Mouse (Mus musculus) cerebellum, postnatal 4 days (tissue): ENCODE measurements at regions not wholly inside any gene's neighbourhood (a gene's known extent, or its start where the extent isn't known, plus 50 kb on each side); places are given as distances from the start of the nearest gene placed in this dataset.

Experiments used
- DNase-seq, 2 experiments: peaks; one replicate each; pipeline ENCODE4 v3.0.0; 2022; ENCODE audit warnings: low spot score in 2 of 2, mixed read lengths in 1 of 2

DNA sequence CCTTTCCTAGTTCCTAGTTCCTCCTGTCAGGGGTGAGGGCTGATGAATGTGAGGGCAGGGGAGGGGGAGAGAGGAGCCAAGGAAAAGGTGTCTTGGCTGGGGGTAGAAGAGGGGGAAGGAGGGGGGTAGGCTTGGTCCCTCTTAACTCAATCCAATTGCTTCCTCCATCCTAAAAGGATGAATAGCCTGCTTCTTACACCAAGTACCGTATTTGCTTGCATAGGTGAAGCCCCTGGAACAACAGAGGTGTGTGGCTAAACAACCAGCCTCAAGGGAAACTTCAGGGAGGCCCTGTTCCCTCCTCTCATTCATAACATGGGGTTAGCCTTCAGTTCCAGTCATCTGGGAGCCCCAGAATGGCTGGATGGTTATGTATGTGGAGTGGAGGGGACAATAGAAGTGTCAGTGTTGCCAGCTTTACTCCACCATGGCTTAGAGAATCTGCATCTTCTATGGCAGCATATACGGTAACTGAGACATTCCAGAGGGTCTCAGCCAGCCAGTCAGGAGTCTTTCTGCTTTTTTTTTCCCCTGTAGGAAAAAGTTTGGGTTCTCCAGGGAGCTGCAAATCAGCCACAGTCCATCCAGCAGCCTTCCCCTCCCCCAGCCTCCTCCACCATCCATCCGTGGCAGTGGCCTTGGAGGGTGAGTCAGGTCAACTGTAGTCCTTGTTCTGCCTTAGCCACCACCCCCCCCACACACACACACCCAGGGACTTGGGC lies 100.2 kb upstream of the Ccnd2 start:
- no peak for DNase-seq

DNA sequence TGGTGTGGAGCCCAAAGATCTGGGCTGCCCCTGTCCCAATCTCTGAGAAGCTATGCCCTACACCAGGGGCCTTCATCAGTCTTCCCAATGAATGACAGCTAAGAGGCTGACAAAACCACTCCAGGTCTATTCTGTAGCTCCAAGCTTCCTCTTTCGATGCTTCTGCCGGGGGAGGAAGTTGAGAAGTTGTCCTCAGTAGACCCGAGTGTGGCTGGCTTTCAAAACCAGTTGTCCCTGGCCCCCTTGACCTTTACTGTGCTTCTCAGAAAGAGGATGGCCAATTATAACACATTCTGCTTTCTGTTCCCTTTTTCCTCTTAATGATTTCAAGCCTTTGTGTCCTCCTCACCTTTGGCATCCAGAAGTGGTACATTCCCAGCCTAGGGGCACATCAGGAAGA lies 101.9 kb upstream of the Ccnd2 start:
- DNase-seq: no peak

DNA sequence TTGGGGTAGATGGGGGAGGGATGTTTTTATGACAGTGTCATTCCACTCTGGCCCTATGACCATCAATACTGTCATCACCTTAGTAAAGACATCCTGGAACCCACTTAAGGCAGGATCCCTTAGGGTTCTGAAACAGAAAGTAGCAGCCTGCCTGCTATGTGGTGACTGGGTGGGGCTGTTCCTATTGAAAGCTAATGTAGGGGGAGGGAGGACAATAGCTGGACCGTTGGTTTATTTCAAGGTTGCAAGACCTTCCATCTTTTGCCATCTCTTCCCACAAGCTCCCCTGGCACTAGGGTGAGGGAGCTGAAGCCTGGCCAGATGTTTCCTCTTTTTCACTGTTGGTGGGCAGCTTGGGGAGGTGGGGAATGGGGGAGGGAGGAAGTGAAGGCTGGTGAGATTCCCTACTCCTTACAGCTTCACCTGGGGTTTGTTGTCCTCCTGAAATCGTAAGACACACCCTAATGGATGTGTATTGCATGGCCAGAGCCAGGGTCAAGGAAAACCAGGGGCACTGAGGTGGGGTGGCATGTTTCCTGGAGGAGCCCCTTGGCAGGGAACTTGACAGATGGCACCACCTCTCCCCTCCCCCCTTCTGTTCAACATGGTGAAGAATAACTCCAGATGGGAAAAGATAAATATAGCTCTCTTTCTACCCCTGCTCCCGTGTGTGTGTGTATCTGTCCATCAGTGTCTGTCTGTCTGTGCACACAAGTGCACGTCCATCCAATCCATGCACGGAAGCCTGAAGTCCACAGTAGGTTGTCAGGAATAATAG lies 112.1 kb upstream of the Ccnd2 start:
- DNase-seq: peak in 1 of 2 experiments; percentile 12

DNA sequence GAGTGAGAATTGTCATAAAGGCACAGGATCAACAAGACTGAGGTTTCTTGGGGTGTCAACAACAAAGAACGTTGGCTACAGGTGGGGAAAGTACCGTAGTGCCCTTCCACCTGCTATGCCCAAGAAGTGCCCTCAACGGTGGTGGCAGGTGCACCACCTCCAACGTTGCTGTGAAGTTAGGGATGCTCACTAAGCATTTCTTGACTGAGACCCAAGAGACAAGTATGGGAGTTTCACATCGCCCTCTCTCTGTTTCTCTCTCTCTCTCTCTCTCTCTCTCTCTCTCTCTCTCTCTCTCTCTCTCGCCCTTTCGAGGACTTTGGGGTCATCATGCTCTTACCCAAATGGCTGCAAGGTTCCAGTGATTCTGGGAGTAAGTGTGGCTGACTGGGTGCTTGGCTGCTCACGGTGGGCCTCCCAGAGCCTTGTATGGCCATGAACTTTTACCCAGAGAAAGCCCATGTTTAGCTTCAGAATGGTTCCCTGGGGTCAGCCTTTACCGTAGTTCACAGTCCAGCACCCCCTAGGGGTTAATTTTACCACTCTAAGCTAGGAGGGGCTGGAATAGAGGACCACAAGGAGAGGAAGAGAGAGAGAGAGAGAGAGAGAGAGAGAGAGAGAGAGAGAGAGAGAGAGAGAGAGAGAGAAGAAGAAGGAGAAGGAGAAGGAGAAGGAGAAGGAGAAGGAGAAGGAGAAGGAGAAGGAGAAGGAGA lies 113.2 kb upstream of the Ccnd2 start:
- DNase-seq: no peak

DNA sequence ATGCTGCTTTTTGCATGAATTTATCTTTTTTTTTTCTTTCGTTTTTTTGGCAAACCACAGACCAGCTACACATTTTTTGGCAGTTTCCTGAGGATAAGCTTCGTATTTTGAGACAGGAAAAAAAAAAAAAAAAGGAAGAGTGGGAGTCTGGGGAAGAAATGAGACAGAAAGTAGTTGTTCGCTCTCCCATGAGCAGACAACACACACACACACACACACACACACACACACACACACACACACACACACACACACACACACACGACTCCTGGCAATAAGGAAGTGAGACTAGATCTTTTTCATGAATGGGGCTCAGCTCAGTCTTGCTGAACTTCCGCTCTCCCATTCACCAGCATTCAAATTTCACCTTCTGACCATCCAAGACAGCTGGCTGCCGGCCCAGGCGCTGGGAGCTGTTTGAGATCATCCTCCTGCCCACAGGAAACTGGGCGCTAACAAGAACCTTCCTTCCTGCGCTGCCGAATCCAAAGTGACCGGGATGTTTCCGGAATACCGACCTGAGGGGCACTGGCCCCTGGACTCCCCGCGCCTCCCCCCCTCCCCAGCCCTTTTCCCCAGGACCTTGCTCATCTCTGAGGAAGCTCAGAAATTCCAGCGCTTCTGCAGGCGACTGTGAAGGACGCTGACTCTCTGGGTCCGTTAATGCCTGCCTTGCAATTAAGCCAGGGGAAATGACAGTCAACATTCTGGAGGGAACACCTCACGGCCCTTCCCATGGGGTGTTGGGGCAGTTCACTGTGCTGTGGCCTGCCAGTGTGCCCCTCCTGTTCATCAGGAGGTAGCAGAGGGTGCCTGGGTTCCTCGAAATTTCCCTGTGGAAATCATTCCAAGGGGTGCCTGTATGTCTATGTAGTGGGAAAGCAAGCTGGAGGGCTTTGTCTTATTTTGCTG lies 114.2 kb upstream of the Ccnd2 start:
- DNase-seq: peak; percentile 39 to 68

DNA sequence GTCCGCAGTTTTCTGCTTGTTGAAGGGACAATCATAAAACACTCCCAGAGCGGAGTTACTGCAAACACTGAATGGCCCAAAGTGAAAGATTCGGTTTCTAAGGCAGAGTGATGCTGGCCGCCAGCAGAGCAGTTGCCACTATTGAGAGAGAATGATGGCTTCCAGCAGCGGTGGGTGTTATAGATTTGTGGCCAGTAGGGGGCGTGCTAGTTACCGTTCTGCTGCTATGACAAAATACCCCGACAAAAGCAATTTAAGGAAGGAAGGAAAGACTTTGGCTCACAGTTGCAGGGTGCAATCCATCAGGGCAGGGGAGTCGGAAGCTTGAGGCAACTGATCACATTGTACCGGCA lies 114.8 kb upstream of the Ccnd2 start:
- peak in 1 of 2 experiments; percentile 49 for DNase-seq

DNA sequence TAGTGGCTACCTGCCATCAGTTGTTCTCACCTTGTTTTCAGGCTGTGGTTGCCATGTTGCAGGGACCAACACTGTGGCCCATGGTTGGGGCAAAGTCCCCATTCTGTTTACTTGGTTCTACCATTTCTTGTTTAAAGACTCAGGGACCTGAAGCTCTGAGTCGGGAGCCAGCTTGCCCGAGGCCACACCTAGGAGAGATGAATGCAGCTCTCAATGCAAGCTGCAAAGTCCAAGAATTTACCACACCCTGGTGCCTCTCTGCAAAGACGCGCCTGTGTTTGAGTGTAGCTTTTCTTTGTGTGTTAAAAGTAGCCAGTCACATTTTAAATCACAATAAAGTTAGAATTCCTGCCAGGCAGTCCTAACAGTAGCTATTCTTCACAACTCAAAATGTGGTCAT lies 117.0 kb upstream of the Ccnd2 start:
- DNase-seq: no peak

DNA sequence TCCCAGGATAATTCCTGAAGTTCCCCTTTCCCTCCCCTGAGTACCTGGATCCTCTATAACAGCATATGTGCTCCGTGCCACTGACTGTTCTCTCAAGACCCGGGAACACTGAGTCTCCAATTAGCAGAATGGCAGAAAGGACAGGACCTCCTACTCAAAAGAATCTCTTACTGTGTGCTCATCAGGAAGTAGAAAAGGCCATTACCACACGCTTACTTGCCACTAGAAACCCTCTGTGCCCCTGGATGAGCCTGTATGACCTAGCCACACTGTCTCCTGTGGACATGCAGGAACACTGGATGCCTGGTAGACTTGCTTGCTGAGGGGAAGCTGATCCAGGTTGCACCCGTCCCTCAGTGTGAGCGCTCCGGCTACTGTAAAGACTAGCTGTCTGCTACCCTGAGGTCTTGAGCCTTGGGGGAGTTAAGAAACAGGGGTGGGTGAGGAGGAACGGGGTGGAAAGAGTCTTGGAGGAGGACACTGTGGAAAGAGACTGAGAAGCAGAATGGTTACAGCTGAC lies 117.6 kb upstream of the Ccnd2 start:
- DNase-seq: no peak

DNA sequence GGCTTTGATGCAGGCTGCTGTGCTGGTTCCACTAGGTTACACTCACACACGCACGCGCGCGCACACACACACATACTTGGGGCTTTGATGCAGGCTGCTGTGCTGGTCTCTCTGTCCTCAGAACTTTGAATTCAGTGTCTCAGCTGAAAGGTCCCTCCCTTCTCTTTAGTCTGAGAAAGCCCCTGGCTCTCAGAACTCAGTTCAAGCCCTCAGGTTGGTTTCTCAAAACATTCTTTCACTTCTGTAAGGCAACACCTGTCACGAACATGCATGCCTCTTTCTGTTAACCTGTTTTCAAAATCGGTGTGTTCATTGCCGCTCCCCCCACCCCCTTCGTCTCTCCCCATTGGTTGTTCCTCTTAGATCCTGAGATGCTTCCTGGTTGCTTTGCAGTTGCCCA lies 118.8 kb upstream of the Ccnd2 start:
- DNase-seq: no peak

DNA sequence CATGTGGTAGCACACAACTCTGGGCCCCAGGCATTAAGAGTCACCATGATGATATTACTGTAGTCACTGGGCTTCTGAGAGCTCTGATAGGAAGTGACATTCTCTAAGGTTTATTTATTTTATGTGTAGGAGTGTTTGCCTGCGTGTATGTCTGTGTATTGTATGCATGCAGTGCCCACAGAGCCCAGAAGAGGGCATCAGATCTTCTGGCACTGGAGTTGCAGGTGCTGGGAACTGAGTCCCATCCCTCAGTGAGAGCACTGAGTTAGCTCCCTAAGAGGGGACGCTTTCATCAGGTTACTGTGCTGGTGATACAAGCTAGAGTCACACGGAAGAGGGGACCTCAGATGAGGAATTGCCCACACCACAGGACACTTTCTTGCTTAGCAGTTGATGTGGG lies 119.4 kb upstream of the Ccnd2 start:
- no peak for DNase-seq

DNA sequence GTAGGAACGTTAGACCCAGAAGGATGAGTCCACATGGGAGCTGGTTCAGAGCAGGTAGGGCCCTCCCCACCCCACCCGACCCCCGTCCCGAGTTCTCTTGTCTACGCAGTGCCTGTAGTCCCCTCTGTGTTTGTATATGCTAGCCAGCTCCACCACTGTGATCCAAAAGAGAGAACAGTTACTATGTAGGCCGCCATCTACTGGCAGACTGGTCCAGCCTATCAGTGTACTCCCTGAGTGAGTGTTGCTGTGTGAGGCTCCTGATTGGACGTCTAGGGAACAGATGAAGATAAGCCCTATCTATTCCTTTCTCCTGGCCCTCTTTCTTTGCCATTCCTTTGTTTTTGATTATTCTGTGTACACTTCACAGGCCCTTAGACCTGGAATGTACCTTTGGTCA lies 120.6 kb upstream of the Ccnd2 start:
- no peak for DNase-seq

DNA sequence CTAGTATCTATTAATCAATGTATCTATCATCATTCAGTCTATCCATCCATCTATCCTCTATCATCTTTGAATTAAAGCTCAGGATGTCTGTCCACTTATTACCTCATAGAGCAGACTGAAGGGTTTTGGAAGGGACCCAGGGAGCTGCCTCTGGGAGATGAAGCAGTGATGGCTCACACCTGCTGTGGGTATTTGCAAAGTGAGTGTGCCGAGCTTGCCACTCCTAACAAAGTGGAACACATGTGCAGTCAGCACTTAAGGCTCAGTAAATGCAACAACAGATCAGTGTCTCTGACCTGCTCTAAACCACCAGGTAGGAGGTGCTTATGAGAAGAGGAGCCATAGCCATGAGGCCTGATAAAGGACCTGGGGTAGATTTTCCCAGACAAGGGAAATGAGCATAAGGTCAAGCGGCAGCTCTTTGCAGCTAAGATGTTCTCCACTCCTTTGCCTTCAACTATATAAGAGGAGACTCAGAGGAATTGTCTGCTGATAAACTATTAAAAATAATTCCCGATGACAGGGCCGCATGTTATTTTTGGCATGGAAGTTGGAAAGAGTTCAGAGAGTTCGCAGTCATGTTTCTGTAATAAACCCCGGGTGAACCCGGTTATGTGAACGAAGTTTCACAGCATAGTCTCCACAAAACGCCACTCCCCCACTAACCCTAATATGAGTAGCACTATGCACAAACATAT lies 122.9 kb upstream of the Ccnd2 start:
- no peak for DNase-seq

DNA sequence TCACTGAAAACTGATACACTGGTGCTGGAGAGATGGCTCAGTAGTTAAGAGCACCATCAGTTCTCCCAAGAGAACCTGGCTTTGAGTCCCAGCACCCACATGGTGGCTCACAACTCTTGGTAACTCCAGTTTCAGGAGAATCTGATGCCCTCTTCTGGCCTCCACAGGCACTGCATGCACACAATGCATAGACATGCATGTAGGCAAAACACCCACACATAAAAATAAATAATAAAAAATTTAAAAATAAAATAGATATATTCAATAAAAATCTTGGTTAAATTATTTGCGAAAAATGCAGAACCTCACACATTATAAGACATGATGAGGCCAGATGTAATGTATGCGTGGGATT lies 123.4 kb upstream of the Ccnd2 start:
- DNase-seq: no peak

DNA sequence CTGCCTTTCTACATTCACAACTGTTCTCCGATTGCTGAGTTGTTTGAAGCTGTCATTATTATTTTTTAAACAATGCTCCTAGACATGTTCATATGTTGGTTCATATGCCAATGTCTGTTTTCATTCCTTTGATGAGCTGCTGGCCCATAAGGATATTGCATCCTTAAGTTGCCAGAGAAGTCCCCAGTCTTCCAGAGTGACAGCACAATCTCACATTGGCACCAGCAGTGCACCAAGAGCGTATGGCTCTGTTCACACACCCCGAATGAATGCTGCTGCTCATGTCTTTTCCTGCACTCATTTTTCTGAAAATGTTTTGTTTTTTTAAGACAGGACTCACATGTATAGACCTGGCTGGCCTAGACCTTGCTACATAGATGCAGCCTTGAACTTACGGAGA lies 124.4 kb upstream of the Ccnd2 start:
- DNase-seq: no peak

DNA sequence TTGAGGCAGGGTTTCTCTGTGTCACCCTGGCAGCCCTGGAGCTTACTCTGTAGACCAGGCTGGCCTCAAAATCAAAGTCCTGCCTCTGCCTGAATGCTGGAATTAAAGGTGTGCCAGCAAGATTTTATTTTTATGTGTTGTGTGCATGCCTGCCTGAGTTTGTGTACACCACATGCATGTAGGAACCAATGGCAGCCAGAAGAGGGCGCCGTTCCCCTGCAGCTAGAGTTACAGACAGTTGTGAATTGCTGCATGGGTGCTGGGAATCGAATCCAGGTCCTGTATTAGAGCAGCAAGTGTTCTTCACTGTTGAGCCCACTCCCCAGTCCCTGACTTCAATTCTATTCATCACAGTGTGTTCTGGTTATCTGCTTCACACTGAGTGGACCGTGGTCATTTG lies 126.4 kb upstream of the Ccnd2 start:
- DNase-seq: no peak

DNA sequence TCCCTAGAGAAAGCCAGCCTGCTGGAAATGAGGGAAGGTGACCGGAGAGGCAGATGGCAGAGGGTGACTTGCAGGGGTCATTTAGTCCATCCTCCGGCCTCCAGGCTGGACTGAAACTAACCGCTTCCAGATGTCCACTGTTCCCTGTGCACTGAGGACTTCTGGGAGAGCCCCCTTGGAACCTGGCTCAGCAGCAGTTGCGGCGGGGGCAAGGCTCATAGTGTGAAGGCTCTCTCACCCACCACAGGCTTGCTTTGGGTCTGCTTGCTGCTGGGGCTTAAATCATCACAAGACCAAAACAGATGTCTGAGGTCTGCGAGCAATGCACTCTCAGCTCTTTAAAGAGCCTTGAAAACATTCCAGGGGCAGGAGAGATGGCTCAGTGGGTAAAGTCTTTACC lies 132.2 kb upstream of the Ccnd2 start:
- no peak for DNase-seq

DNA sequence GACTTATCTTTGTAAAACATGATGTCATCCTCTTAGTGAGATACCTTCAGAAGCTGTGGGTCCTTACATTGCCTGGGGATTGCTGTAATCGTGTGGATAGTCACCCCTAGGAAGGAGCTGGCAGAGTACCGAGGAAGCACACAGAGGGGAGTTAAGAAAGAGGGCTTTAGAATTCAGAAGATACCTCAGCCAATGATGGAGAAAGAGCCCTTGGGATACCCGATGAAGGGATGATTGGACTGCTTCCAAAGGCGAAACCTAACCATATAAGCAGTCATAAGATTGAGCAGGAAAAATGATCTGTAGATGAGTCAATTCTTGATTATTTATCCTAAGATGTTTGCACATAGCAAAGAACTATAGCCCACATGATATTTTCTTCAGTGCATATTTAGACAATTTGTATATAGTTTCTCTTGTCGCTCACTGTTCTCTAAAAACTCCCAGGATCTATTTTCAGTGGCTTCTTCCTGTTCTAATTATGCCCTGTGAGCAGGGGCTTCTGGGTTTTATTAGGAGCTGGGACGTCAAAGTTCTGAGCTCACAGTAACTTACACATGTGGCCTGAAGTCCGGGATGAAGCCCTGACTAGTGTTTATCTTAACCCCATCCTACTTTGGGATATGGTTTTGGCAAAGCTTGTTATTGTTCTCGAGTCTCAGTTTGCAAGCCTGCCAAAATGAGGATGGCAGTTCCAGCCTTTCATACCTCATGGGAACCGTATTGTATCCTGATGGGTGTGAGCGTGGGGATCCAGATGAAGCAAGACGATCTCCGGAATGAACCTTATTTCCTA lies 134.9 kb upstream of the Ccnd2 start:
- no peak for DNase-seq

DNA sequence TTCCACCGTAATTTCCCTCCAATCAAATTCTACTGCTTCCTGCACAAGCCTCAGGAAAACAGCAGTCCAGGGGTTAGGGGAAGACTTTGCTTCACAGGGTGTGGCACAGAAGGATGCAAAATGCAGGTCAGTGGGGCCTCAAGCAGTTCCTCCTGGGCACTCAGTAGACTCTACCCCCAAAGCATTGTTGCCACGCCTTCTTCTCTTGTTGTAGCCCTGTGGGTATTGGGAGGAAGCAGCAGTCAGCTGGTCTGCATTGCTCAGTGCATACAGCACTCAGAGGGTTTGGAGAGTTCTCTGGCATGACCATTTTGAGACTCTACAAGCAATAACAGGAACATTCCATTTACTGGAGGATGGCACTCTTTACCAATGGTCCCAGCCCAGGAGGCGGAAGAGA lies 137.0 kb upstream of the Ccnd2 start:
- DNase-seq: no peak

DNA sequence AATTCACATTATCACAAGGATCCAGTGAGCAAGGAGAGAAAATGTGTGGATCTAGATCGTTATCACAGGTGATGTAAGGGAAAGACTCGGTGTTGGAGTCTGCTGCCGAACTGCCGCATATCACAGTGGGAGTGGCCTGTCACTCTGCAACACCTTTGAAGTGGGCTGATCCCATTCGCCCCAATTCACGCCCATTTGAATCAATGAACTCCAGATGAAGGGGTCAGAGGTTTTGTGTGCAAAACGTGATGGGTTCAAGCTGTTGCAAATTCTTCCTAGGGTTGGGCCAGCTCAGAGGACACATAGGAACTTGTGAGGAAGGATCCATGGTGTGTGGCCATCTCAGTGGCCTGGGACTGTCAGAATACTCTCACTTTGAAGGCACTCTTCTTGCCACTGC lies 139.9 kb upstream of the Ccnd2 start:
- no peak for DNase-seq

DNA sequence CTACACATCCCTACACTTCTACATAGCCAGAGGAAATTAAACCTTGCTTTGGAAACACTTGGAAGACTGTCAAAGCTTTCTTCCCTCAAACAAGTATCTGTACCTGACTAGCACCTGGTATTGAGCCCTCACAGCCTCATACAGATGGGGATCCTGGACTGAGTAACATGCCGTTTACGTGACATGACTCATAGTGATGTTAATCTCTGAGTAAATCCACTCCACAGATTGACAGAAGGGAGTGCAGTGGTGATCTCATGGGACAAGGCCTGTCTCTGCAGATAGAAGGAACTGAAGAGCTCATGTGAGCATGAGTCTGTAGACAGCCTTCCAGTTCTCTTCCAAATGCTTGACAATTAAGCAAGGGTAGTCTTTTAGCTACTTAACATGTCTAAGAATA lies 141.8 kb upstream of the Ccnd2 start:
- no peak for DNase-seq
